Mouse (Mus musculus): ENCODE measurements at regions not wholly inside any gene's neighbourhood (a gene's known extent, or its start where the extent isn't known, plus 50 kb on each side); places are given as distances from the start of the nearest gene placed in this dataset.
"Not testable (repeated sequence)": the region's sequence is repeated elsewhere in the genome, so short reads cannot be mapped to it uniquely, and the experiment has no call there.

- POLR2A ChIA-PET = no interaction called here
Observed at GRCm38 (mm10) chr3:46771805-46772204, 323.8 kb upstream of the Pabpc4l start.

DNA sequence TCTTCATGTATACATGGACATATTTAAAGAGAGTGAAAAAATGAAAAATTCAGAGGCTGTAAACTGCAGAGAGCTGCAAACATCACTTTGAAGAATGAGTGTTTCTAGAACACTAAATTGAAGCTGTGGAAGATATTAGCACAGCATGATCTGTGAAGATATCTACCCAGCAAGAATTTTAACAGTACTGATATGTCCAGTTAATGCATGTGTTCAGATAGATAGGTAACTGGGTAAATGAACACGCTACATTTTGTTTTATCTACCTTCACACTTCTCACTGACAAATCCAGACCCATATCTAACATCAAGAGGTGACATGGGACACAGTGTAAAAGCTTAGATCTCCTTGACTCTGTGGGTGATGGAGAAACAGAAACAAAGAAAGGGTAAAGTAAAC is 316.9 kb upstream of the Pabpc4l start:
- CTCF ChIA-PET = no interaction called here
- POLR2A ChIA-PET = no interaction called here

More at GRCm38 (mm10) chr3:46771805-46772204, 323.8 kb upstream of the Pabpc4l start:
- CTCF ChIA-PET = no interaction called here

GRCm38 (mm10) chr3:46758500-46758899 is 310.5 kb upstream of the Pabpc4l start:
- CTCF ChIA-PET = no interaction called here
- POLR2A ChIA-PET = no interaction called here

- CTCF ChIA-PET = no interaction called here
- POLR2A ChIA-PET = no interaction called here
Observed at GRCm38 (mm10) chr3:46727679-46728078, 279.7 kb upstream of the Pabpc4l start.

DNA sequence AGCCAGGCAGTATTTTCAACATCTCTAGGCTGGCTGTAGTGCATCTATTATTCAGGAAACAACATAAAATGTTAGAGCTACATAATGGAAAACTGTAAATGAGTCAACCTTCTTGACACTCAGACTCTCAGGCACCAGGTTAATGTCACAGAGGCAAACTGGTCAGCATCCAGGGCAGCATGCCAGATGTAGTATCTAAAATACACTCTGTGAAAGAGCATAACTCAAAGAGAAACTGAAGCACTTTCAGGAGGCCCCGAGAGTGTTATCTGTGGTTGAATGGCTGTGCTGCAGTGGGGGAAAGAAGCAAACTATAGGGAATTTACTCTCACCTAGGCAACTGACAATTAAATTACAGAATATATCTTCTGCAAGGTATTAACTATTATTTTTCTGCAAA is 253.6 kb upstream of the Pabpc4l start:
- CTCF ChIA-PET = no interaction called here
- POLR2A ChIA-PET = interaction anchor here in 1 of 4 experiments (0.6 kb wide), 1 partner anchor 675 kb away, joined by 3 read pairs; no protein-coding TSS in a partner anchor

DNA sequence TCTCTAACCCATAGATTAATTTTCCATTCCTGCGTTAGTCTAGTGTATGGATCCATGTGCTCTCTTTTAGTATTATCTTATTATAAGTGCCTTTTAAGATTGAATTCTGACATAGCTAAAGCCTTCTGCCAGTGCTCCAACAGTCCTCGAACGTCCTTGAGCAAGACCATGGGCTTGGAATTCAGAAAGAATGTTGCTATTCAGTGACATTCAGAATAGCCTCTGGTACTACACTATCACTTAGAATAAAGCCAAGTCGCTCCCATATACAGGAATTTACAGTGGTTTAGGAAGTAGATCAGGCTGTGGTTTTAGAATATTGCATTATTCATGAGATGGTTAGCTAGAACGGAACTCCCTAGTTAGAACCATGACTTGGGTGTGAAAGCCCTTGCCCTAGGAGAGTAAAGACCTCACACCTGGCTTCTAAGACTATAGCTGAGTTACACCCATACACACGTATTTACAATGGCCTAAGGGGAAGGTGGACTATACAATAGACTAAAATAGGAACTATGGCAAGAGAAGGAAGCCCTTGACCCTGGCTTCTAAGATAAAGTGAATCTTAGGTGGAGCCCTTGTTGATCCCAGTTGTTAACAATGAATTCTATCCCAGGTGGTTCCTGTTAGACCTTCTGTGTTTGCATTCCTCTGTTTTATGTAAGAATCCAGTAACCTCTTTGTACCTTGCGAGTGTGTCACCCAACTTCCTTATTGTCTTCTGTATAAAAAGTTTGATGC is 239.8 kb upstream of the Pabpc4l start:
- POLR2A ChIA-PET, CTCF ChIA-PET: not testable (repeated sequence)

All from embryonic stem cell, embryonic (primary cell).